Mouse (Mus musculus) heart, postnatal 36 days (tissue): ENCODE measurements around the gene Pth2r. TPM values are rescaled to one million over a fixed set of nuclear protein-coding genes. Genes with fewer than 3 reads are reported as not detected.

ENCODE experiments used
- total RNA-seq, 2 experiments: library from RNA; stranded (reverse); gene quantifications; 2 replicates each; pipeline ENCODE4 v1.2.3; 2021

Gene Pth2r
- total RNA-seq, 2 experiments from 2014 or later = not detected

Other genes with a start within 250 kb of the Pth2r start
- gene Akr1cl, start 249.3 kb upstream of the Pth2r start, total RNA-seq = not detected
- not detected for gene Cryge, start 230.9 kb upstream of the Pth2r start, total RNA-seq
- gene Crygd, start 218.6 kb upstream of the Pth2r start, total RNA-seq = not detected
- not detected for gene Crygc, start 208.4 kb upstream of the Pth2r start, total RNA-seq
- gene Crygb, start 199.8 kb upstream of the Pth2r start, total RNA-seq = not detected
- gene Cryga, start 178.7 kb upstream of the Pth2r start, total RNA-seq = not detected
- gene Gm28845, start 162.5 kb upstream of the Pth2r start, total RNA-seq = not detected
- gene D630023F18Rik, start 158.8 kb upstream of the Pth2r start, total RNA-seq = not detected
- gene Idh1, start 95.6 kb upstream of the Pth2r start, total RNA-seq = 100 to 1,000 TPM in 1 of 2 experiments, 10 to 100 TPM in 1; 88.6 to 114 TPM
- 10 to 100 TPM; 11.4 to 12.4 TPM for gene Pikfyve, start 95.4 kb upstream of the Pth2r start, total RNA-seq